Mouse (Mus musculus) heart, embryonic 16.5 days (tissue): ENCODE results near the gene Acox3. TPM values are rescaled to one million over a fixed set of nuclear protein-coding genes. Genes with fewer than 3 reads are reported as not detected.
A peak's percentile ranks its signal among the peaks of the same experiment; 100 is the strongest.

Experiments
- ATAC-seq: fragments of 200-750 bp; cut with Nextera tagmentation; replicated peaks from 2 replicates; pipeline ENCODE4 v1.8.0; 2017; ENCODE audit warnings: moderate number of reproducible peaks; ENCODE audit not compliant: insufficient read depth, low FRiP score; ENCODE audit errors: extremely low read depth
- H3K27ac ChIP-seq: fragments of 300-500 bp; sonication (generic); 2 replicates; pipeline ENCODE4 v1.5.1; 2014; ENCODE audit warnings: mild to moderate bottlenecking, low read length, control low read depth, moderate library complexity
- H3K27me3 ChIP-seq: fragments of 300-500 bp; sonication (generic); 2 replicates; pipeline ENCODE4 v1.6.1; 2014; ENCODE audit warnings: low read length, mixed read lengths; ENCODE audit not compliant: control insufficient read depth, insufficient read depth
- H3K36me3 ChIP-seq: fragments of 300-500 bp; sonication (generic); 2 replicates; pipeline ENCODE4 v1.6.1; 2014; ENCODE audit not compliant: control insufficient read depth, insufficient read depth
- H3K4me1 ChIP-seq: fragments of 300-500 bp; sonication (generic); 2 replicates; pipeline ENCODE4 v1.6.1; 2014; ENCODE audit warnings: low read length, mixed read lengths; ENCODE audit not compliant: control insufficient read depth, insufficient read depth
- H3K4me2 ChIP-seq: fragments of 300-500 bp; sonication (generic); 2 replicates; pipeline ENCODE4 v1.6.1; 2014; ENCODE audit warnings: low read depth, mild to moderate bottlenecking, control low read depth, low read length
- H3K4me3 ChIP-seq: fragments of 300-500 bp; sonication (generic); 2 replicates; pipeline ENCODE4 v1.5.1; 2014; ENCODE audit warnings: mild to moderate bottlenecking, control low read depth, low read length
- H3K9ac ChIP-seq: fragments of 300-500 bp; sonication (generic); 2 replicates; pipeline ENCODE4 v1.6.1; 2014; ENCODE audit warnings: low read length, control low read depth
- H3K9me3 ChIP-seq: fragments of 300-500 bp; sonication (generic); replicated peaks from 2 replicates; pipeline ENCODE4 v1.6.1; 2016; ENCODE audit warnings: low read length; ENCODE audit not compliant: control insufficient read depth
- WGBS: fragments of 180-500 bp; shearing (Covaris S2); extraction: QIAGEN DNeasy Blood & Tissue Kit; methylation state at CpG from one replicate; pipeline ENCODE4 v1.1.7; 2014; 5-methylcytosine and 5-hydroxymethylcytosine counted together
- polyA plus RNA-seq: library from polyadenylated mRNA; unstranded; fragments of >200 nt; fragmentation: Nextera tagmentation; extraction: Ambion mirVana; gene quantifications from 2 replicates; pipeline ENCODE4 v1.2.1, GENCODE M21; 2015

Acox3 gene
- polyA plus RNA-seq, 1 experiment from 2014 or later = 11.2 TPM

DNA sequence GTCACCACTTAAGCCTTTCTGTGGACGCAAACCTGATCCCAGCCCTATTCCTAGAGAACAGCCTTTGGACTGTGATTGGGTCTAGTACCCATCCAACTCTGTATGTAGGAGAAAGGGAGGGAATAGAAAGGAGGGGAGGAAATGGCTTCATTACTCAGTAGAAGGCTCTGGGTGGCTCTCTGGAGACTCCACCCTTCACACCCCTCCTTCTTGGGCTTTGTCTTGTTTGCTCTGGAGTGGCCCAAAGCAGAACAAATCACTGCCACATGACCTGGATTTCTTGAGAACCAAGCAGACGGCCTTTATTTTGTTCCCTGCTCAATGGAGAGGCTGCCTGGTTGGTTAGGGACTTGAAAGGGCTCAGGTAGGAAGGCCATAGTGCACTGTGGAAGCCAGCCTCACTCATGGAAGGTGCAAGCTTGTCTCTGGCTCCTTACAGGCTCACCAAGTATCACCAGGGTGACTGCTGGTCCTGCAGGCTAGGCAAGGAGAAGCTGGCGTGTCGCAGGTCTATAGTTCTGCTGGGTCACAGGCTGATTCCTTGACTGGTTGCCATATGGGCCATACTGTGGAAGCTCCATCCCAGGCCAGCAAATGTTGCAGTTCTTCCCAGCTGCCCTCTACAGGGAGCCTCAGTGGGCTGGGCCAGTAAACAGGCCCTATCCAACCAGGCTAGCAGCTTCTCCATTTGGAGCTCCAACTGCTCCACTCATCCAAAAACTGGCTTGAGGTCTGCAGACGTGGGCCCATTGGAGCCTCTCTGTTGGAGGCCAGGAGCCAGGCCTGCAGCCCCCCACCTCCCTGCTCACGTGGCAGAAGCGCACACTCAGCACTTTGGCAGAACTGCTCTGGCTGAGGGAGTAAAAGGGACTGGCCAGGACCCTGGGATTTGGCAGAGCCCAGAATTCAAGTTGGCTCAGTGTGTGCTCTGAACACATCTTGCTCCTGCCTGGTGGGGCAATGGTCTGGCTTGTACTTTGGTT, 30.7 kb upstream of the Acox3 start:
- WGBS = 38% methylated on average over 7 of the region's 7 CpGs
- Histone ChIP-seq H3K9ac (no peak overlapping the region), H3K4me3 (no peak overlapping the region), H3K27ac (no peak overlapping the region), H3K4me2 (no peak overlapping the region), H3K36me3 (peaks cover 6% of the 10 kb centered on the region), H3K27me3 (no peaks in the 10 kb centered on the region), H3K9me3 (no peaks in the 10 kb centered on the region), H3K4me1 (no peaks in the 10 kb centered on the region; the same call in 1 of the 2 replicates)
- ATAC-seq = 0 out of 2 replicates have a peak, but pooled peaks have one; percentile 14

GRCm38 (mm10) chr5:35552838-35553539, 29.9 kb upstream of the Acox3 start:
- no peaks in the 10 kb centered on the region for H3K9me3 ChIP-seq
- peaks cover 6% of the 10 kb centered on the region for H3K4me1 ChIP-seq
- H3K27ac ChIP-seq = no peak overlapping the region
- 71% methylated on average over 4 of the region's 4 CpGs for WGBS
- no peaks in the 10 kb centered on the region for H3K27me3 ChIP-seq
- no peak overlapping the region for H3K4me2 ChIP-seq
- H3K9ac ChIP-seq = no peak overlapping the region
- no peak overlapping the region for H3K4me3 ChIP-seq
- ATAC-seq = no peak
- H3K36me3 ChIP-seq = peaks cover 11% of the 10 kb centered on the region

GRCm38 (mm10) chr5:35556393-35556792, 26.4 kb upstream of the Acox3 start:
- Histone ChIP-seq H3K4me3 (no peak overlapping the region), H3K9me3 (no peaks in the 10 kb centered on the region), H3K4me1 (peaks cover 29% of the 10 kb centered on the region), H3K9ac (no peak overlapping the region), H3K27ac (no peak overlapping the region), H3K27me3 (no peaks in the 10 kb centered on the region), H3K4me2 (no peak overlapping the region), H3K36me3 (peaks cover 16% of the 10 kb centered on the region)
- ATAC-seq = no peak
- WGBS = 85% methylated on average over 7 of the region's 7 CpGs

DNA sequence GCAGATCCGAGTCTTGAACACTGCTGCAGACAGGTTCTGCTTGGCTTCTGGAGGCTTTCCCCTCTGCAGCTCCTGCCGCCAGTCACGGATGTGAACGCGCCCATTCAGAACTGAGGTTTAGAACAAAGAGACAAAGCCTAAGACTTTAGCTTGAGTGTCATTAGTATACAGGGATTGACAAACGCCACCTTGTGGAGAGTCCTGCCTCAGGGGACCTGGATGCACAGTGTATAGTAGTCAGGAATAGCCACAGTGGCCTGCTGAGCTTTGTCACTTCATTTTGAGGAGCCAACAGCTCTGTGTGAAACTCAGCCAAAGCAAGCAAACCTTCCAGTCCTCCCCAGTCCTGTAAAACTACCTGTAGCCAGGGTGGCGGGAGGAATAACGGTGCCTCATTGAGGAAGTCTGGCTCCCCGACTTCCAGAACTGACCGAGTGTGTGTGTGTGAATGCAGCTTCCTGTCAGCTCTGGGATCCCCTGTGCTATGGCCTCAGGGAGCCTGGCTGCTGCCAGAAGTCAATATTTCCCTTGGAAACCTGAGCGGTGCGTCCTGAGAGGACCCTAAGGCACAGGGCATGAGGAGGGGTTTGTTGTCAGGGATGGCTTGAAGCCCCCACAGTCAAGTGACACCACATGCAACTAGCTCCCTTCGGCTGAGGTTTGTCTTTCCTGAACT, 24.8 kb upstream of the Acox3 start:
- Histone ChIP-seq H3K27me3 (no peaks in the 10 kb centered on the region), H3K4me1 (peaks cover 43% of the 10 kb centered on the region), H3K9ac (no peak overlapping the region), H3K27ac (peak overlapping the region; percentile 94; the same call in 1 of the 2 replicates), H3K36me3 (peaks cover 22% of the 10 kb centered on the region), H3K4me3 (no peak overlapping the region), H3K9me3 (no peaks in the 10 kb centered on the region), H3K4me2 (no peak overlapping the region)
- 0 out of 2 replicates have a peak, but pooled peaks have one; percentile 6 for ATAC-seq
- WGBS = 72% methylated on average over 13 of the region's 13 CpGs

- H3K36me3 ChIP-seq = peaks cover 33% of the 10 kb centered on the region
- peak; percentile 91 for ATAC-seq
- H3K27ac ChIP-seq = peak overlapping the region; percentile 94
- H3K27me3 ChIP-seq = no peaks in the 10 kb centered on the region
- H3K9me3 ChIP-seq = no peaks in the 10 kb centered on the region
- WGBS = 23% methylated on average over 8 of the region's 8 CpGs
- peak overlapping the region; percentile 23 for H3K4me2 ChIP-seq
- H3K4me1 ChIP-seq = peaks cover 44% of the 10 kb centered on the region
- H3K9ac ChIP-seq = no peak overlapping the region
- no peak overlapping the region for H3K4me3 ChIP-seq
Measured at GRCm38 (mm10) chr5:35559447-35559846, 23.4 kb upstream of the Acox3 start.

- H3K9ac ChIP-seq = no peak overlapping the region
- ATAC-seq = no peak
Measured at GRCm38 (mm10) chr5:35562616-35563015, 20.2 kb upstream of the Acox3 start.

GRCm38 (mm10) chr5:35563449-35563848, 19.4 kb upstream of the Acox3 start:
- H3K27me3 ChIP-seq = no peaks in the 10 kb centered on the region
- no peak overlapping the region for H3K27ac ChIP-seq
- H3K4me2 ChIP-seq = no peak overlapping the region
- no peak overlapping the region for H3K9ac ChIP-seq
- H3K4me3 ChIP-seq = no peak overlapping the region
- no peaks in the 10 kb centered on the region for H3K9me3 ChIP-seq
- 0% methylated on average over 1 of the region's 1 CpGs for WGBS
- no peak for ATAC-seq
- peaks cover 34% of the 10 kb centered on the region for H3K4me1 ChIP-seq
- H3K36me3 ChIP-seq = peaks cover 40% of the 10 kb centered on the region

More at GRCm38 (mm10) chr5:35562616-35563015, 20.2 kb upstream of the Acox3 start:
- Histone ChIP-seq H3K4me2 (no peak overlapping the region), H3K27me3 (no peaks in the 10 kb centered on the region), H3K9me3 (no peaks in the 10 kb centered on the region), H3K4me1 (peaks cover 41% of the 10 kb centered on the region), H3K4me3 (no peak overlapping the region), H3K27ac (peak overlapping the region; percentile 49), H3K36me3 (peaks cover 35% of the 10 kb centered on the region)
- WGBS = 52% methylated on average over 2 of the region's 2 CpGs

DNA sequence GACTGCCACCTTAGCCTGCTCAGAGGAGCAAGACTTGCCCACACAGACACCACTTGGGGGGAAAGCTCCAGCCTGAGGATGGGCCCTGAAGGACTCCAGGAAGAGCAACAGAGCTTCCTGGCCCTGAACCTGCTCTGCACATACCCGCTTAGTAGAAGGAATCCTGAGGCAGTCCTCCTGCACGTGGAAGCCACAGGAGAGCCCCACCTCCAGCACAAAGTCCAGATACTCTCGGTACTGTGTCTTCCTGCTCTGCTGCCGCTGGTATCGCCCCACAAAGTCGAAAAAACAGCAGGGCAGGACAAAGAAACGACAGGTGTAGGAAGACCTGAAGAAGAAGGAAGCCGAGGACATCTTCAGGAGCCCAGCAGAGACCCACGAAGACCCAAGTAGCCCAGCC, 17.6 kb upstream of the Acox3 start:
- Histone ChIP-seq H3K9me3 (no peaks in the 10 kb centered on the region), H3K4me3 (no peak overlapping the region), H3K4me1 (peaks cover 16% of the 10 kb centered on the region), H3K27ac (no peak overlapping the region), H3K4me2 (no peak overlapping the region), H3K9ac (no peak overlapping the region), H3K36me3 (peaks cover 50% of the 10 kb centered on the region), H3K27me3 (no peaks in the 10 kb centered on the region)
- 87% methylated on average over 9 of the region's 9 CpGs for WGBS
- no peak for ATAC-seq
